Mouse (Mus musculus) frontal cortex, postnatal 36 days (tissue): ENCODE measurements around the gene Snx14.
"Not testable (repeated sequence)": the region's sequence is repeated elsewhere in the genome, so short reads cannot be mapped to it uniquely, and the experiment has no call there.

Experiments used
- DNase-seq, 2 experiments: peaks; one replicate each; pipeline ENCODE4 v3.0.0; 2022; ENCODE audit warnings: low spot score in 2 of 2

Gene Snx14

DNA sequence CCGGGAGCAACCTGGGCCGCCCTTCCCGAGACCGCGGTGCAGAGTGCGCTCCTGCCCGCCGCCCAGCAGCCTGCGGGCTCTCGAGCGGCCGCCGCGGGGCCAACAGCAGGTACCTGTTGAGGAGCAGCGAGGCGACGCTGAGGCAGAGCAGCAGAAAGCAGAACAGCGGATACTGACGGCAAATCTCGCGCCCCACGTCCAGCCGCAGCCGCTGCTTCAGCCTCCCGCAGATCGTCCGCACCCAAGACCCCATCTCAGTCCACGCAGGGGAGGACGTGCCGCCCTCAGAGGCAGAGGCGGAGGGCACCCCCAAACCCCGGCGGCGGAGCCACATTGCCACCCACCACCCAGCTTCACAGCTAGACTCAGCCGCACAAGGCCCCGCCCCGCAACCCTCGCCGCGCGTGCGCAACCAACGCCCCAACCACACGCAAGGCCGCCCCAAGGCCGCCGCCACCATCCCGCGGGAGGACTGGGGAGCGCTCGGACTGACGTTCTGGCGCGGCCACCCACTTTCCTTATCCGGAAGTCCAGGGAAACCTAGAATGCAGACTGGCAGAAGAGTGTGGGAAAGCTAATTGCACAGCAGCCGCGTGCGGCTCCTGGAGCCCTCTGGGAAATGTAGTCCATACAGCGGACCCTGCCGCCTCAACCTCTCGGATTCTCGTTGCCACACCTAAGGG is at the start of gene Snx14:
Snx14 (minus strand) TSS at position 404 of the 683 bp plus-strand sequence.
- peak; percentile 98 to 99 for DNase-seq

DNA sequence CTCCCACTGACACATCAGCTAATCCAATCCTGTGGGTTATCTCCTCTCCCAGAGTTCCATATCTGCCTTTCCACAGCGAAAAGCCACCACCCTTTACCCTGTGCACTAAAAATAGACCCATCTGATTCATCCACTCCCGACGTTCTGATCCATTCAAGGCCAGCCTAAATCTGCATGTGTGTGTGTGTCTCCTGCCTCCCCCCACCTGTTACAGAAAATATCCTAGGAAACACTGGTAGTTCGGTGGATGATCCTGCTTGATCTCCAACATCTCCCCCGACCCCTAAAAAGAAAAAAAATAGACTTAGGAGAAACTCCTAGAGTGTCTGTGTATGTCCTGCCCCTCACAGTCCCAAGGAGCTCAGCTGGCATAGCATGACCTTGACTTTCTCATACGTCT is 45.8 kb upstream of the Snx14 start:
- no peak for DNase-seq

DNA sequence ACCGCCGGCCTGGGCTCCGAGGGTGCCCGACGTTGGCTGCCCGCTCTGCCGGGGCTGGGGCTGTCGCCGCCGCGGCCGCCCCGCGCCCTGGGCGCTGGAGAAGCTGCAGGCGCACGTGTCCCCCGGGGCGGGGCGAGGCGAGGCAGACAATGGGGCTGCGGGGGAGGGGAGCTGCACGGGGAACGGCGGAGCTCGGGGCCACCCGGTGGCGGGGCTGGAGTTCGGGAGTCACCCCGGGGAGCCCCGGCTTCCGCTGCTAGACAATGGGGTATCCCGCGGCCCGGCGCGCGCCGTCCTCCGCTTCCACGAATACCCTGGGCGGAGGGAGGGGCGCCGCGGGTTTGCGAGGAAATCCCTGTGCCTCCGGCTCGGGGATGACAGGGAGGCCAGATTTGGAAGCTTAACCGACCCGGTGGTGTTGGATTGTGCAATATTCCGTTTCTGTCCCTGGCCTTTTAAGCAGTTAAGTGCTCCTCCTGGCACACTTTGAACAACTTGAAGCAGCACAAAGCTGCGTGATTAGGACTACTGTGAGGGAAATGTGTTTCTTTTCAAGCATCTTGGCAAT is 44.2 kb upstream of the Snx14 start:
- DNase-seq = peak; percentile 84

DNA sequence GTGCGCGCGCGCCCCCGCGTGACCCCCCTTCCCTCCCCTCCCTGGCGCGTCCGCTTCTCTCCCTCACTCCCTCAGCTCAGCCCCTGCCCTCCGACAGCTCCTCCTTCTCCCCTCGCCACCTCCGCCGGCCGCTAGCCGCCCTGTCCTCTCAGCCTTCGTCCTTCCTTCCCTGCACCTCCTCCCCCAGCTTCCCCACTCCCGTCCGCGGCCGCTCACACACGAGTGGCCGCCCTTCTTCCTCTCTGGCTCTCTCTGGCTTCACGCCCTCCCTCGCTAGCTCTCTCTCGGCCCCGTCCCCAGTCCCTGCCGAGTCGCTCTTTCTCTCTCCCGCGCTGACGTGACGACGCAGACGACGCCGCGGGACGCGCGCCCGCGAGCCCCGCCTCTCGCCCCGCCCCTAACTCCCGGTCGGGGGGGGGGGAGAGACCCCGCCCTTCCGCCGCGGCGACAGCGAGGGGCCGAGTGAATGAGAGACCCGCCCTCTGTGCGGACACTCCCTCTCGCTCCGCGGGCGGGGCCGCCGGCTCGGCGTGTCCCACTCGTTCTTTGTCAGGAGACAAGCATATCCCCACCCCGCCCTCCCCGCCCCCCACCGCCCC is 43.6 kb upstream of the Snx14 start, which contains the start of gene Syncrip:
Syncrip (minus strand) TSS at position 345 of the 599 bp plus-strand sequence.
- peak; percentile 86 to 89 for DNase-seq

DNA sequence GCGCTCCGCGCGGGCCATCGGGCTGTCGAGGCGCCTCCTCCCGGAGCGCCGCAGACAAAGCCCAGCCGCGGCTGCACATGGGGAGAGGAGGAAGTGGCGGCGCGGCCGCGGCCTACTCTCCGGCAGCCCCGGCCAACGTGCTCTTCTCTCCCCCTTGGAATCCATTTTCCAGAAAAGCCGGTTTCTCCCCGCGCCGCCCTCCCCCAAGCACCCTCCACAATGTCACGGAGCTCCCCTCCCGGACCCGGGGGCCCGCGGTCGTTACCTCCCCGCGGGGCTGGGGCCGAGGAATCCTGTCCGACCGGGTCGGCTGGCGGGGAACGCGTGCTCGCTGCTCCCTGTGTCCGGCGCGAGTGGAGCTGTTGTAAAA is 43.0 kb upstream of the Snx14 start:
- peak; percentile 28 to 36 for DNase-seq

DNA sequence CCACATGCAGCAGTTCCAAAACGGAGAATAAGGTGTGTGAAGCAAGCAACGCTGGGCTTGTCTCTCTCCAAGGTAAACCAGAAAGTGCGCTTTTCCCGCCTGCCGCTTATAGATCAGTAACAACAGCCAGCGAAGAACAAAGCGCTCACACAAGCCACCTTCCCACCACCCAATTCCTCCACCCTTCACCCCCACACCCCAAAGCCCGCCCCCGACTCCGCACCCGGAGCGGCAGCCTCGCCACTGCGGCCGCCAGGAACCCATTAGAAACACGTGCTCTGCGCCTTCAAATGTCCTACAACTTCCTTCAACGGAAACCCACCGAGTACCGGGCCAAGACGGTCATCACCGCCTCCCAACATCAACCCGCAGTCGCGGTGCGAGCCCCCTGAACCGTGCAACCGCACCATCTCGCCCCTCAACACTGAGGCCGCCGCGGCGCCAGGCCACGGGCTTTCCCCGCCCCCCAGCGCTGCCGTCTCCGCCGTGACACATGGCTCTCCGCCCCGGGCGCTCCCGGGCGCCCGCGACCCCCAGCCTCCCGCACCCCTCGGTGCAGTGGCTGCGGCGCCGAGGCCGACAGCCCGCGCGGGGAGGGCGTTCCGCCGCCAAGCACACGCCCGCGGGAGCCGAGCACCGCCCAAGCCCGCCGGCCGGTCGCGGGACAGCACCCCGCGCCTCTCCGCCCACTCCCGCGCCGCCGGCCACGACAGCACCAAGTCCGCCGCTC is 42.5 kb upstream of the Snx14 start:
- DNase-seq = peak; percentile 18 to 23

DNA sequence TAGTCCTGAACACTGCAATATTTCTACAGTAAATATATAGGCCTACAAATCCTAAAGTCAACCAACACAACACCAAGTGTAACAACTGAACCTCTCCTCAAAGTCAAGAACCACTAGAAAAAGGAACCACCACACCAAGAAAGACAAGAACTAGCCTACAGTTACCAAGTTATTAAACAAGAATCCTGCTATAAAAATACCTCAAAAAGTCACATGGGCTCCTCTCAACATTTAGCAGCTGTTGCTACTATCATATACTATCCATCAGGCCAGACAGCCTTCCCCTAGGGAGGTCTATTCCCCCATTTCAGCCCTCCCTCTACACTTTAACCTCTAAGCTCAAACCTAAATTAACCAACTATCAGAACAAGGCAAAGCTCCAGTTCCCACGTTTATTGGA is 41.4 kb upstream of the Snx14 start:
- DNase-seq = no peak

DNA sequence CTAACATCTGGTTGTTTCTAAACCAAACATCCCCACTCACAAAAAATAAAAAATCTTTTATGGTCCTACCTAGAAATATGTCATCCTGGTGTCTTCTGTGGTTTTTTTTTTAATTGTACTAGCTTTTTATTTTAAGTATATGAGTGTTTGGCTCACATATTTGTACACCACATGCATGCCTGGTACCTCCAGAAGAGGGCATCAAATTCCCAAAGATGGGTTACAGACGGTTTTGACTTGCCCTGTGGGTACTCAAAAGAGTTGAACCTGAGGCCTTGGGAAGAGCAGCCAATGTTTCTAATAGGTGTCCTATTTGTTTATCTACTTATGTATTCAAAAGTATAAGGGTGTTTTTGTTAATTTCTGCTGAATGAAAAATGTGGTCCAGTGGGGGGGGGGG is 37.4 kb upstream of the Snx14 start:
- no peak for DNase-seq

DNA sequence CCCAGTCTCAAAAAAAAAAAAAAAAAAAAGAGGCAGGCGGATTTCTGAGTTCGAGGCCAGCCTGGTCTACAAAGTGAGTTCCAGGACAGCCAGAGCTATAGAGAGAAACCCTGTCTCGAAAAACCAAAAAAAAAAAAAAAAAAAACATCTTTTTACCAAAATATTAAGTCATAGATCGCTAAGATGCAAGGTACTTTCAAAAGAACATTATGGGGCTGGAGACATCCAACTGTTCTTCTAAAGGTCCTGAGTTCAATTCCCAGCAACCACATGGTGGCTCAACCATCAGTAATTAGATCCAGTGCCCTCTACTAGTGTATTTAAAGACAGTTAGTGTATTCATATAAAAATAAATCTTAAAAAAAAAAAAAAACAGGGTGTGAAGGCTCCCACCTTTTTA is 22.3 kb upstream of the Snx14 start:
- DNase-seq = not testable (repeated sequence)

DNA sequence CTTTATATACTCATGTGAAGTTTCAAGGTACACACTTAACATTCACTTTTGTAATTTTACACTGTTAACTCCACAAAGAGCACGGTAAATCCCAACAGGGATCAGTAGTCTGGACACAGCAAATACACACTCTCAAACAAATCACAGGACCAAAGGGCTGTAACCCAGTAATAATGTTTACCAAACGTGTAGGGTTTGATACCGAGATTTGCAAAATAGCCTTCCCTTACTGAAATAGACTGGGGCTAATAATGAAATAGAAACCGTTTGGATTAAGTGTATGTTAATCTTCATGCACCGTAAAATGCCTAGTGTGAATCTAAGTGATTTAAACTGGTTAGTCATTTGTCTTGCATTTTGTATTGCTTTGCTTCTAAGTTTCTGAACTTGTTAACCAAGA is 1.2 kb upstream of the Snx14 start:
- no peak for DNase-seq

DNA sequence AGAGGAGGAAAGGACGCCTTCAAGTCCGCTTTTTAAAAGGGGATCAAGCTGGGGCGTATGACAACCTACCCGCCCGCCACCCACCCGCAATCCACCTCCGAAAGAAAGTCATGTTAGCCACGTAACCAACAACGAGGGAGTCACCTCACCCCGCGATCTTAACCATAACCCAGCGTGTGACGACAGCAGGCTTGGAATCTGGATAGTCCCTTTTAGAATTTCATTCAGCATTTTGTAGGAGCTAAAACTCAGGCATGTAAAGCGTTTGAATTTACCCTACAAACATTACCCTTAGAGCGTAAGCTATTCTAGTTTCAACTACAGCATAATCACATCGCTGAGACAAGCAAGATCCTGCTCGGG is 461 bp upstream of the Snx14 start:
- no peak for DNase-seq

DNA sequence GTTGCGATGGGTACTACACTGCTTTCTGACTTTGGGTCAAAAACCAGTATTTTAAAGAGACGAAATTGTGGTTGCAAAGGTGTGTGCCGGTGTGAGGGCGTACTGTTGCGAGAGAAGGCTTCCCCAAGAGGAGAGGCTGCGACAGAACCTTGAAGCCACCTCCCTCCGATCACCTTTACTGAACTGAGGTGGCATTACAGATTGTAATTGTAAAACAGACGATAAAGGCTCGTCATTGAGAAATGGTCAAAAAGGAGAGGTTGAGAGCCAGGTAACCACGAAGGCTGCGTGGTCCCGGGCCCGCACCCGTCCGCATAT is 562 bp downstream of the Snx14 start:
- DNase-seq = peak in 1 of 2 experiments; percentile 9

DNA sequence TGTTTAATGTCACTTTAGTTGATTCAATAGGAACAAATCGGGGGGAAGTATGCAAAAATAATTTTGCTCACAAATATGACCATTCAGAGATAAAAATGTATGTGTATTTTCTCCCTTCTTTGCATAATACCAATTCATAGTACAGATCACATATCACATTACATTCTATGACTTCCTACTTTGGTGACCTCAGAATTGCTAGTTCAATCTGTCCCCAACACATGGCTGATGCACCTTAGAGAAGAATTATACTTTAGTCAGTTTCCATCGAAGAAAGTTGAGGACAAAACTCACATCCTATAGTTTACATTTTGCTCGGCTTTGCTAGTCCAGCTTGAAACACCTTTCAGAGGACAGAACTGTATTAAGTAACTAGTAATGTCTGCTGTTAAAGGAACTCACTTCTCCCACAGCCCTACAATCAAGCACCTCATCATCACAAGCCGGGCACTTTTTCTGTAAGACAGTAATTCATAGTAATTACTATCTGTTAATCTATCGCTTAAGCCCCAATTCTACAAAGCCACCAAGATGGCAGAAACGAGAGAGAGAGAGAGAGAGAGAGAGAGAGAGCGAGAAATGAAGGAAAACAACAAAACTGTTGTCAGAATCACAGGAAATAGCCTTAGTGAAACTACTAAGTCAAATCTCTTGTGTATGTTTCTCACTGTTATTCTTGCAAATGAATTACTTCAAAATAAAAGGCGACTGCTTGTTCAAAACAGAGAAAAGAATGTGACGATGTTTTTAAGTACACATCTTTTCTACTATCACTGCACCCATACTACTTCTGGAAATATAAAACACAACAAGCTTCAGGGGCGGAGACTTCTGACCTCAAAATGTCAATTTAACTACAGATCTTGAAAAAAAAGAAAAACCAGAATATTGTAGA is 1.2 kb downstream of the Snx14 start:
- no peak for DNase-seq

DNA sequence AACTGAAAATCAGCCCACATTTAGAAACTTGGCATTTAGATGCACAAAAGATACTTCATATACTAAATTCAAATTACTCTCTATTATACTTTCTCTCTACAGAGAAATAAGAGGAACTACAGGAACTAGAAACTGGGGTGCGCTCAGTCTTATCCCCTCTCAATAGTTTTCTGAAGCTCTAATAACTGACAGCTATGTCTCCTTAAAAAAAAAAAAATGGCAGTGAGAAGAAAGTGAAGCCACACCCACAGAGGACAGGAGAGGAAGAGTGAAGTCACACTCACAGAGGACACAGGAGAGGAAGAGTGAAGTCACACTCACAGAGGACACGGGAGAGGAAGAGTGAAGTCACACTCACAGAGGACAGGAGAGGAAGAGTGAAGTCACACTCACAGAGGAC is 14.4 kb downstream of the Snx14 start:
- no peak for DNase-seq

DNA sequence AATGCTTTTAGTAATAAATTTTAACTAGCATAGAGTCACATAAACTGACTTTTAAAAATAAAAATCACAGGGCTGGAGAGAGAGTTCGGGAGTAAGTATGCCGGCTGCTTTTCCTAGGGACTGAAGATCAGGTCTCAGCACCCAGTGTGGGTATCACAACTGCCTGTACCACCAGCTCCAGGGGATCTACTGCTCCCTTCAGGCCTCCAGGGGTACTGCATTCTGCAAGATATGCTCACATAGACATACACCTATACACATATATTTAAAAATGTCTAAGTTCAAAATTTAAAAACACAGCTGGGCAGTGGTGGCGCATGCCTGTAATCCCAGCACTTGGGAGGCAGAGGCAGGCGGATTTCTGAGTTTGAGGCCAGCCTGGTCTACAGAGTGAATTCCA is 16.3 kb downstream of the Snx14 start:
- DNase-seq = no peak

DNA sequence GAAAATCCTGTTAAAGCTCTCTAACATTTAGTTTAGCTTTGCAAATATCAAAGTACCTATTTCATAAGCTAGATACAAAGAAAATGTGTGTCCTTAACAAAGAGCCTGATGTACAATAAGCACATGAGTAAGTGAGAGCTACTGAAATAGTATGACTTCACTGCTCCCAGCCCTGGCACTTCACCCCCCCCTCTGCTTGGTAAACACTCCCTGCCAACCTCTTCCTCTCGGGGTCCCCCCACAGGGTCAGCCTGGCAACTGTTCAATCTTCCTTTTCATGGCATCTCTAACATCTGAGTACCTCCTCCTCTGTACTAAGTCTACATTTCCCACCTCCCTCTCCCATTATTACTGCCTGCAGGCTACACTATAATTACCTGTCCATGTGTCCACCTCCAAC is 22.0 kb downstream of the Snx14 start:
- no peak for DNase-seq

DNA sequence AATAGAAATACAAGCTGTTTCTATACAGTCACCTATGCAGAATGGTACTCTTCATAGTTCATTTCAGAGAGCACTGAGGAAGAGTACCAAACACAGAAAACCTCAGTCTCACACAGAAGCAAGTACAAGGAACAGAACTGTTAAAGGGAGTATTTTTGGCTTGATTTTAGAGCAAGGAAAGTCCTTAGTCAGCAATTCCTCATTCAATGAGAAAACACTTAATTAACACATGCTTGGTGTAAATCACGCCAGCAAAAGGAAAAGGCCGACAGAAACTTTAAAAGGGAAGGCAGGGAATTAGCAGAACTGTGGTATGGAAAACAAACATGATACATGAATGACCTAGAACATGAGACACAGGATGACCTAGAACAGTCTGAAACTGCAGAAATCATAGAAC is 28.8 kb downstream of the Snx14 start:
- no peak for DNase-seq

DNA sequence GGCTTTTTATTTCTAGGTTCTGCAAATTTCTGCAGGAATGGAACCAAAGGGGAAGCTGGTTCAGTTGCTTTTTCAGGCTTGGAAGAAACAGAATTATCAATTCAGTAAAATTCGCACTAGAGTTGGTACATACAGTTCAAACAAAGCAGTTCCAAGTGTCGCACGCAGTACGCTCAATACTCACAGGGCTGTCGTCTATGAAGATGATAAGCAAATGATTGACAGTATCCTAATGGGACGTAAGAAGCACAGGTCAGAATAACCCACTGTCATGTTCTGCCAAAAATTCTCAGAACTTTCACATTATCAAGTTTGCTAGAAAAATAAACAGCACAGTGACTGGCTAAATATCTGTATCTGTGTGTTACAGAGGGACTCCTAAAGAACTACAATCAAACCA is 34.2 kb downstream of the Snx14 start:
- no peak for DNase-seq

DNA sequence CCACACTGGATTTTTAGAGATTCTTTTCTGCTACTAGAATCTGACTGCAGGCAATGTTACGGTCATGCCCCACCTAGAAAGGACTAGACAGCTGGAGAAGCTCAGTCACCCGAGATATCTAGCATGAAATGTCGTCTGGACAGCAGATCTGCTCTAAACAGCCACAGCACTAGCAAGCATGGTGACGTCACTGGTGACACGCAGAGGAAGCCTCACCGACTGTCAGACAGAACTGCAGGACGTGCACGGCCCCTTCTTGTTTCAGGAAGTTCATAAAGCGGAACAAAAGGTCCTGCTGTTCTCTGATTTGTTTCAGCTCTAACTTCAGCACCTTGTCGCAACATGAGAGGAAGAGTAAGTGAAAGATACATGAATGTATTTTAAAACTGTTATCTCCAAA is 34.7 kb downstream of the Snx14 start:
- no peak for DNase-seq

DNA sequence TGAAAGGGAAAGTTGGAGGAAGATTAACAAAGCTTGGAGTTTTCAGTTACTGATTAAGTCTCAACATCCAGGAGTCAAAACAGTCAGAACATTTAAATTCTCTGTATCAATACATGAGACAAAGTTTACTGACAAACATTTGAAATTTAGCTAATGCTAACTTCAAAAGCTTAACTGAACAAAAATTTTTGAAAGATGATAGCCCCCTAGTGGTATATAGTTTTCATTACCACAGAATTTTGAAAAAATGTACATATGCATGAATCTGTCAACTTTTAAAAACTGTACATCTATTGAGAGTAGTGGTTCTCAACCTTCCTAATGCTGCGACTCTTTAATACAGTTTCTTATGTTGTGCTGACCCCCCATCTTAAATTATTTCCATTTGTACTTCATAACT is 40.3 kb downstream of the Snx14 start:
- DNase-seq = no peak

DNA sequence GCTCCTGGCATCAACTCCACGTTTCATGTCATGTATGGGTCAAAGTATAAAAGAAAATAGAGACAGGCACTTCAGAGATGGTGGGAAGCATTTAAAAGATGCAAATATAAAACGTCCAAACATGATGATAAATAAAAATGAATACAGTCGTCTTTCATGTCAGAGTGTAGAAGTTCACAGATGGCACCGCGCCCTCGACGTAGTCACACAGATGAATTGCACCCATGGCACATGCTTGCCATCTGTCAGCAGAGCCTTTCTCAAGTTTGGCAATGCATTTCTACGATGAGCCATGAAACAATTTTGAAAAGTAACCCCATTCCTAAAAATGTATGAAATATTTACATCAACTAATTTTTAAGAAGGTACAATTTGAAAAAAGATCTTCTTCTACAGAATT is 43.9 kb downstream of the Snx14 start:
- DNase-seq = no peak

DNA sequence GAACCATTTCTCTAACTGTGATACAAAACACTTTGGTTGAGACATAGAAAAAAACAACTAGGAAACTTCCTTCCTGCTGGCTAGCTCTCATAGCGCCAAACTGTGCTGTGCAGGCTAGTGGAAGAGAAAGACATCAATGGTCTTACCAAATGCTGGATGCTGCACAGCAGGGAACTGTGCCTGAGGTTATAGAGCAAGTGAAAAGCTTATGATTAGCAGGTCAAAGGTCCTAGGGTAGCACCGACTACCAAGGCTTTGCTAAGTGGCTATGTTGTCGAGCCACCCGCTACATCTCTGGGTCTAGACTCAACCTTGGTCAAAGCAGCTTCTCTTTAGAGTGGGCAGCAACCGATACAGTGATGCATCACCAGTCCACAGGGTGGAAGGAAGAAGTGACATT is 49.9 kb downstream of the Snx14 start:
- DNase-seq = no peak
